Mouse (Mus musculus) inflammation-experienced regulatory T-cells (primary cell): ENCODE data around the gene Lrtm2. TPM values are rescaled to one million over a fixed set of nuclear protein-coding genes. Genes with fewer than 3 reads are reported as not detected.

ENCODE experiments used
- polyA plus RNA-seq, 2 experiments: library from polyadenylated mRNA; unstranded; fragments of 100-300 nt; shearing (Covaris generic); gene quantifications; one replicate each; pipeline ENCODE4 v1.2.1; 2017

Lrtm2 gene
- polyA plus RNA-seq: 1 to 10 TPM in 1 of 2 experiments, not detected in 1; 1.3 TPM

DNA sequence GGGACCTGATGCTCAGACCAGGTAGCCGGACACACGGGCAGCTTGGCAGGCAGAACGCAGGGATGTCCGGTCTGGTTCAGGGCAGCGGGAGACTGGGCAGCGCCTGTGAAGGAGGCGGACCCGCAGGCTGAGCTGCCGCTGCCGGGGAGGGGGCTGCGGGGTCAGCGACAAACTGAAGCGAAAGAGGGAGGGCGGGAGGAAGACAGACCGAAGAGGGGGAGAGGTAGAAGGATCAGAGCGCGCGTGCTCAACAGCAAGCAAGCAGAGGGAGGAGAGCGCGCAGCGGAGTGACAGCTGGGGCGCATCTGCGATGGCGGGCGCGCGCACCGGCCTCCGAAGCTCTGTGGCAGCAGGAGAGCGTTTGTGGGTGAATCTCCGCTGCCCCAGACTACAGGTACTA, at the start of gene Lrtm2:
TSS of gene Lrtm2 (minus strand) at position 261 of the 400 bp plus-strand sequence.

Other genes with a start within 250 kb of the Lrtm2 start
- gene Dcp1b, start 155.5 kb downstream of the Lrtm2 start, polyA plus RNA-seq: 10 to 100 TPM; 14.4 to 22.4 TPM
- 1 to 10 TPM in 1 of 2 experiments, under 1 TPM in 1; 0.71 to 2.3 TPM for gene Cacna1c, start 134.3 kb downstream of the Lrtm2 start, polyA plus RNA-seq
- 10 to 100 TPM in 1 of 2 experiments, 1 to 10 TPM in 1; 8.9 to 13.0 TPM for gene Cacna2d4, start 94.2 kb downstream of the Lrtm2 start, polyA plus RNA-seq
- 10 to 100 TPM; 16.6 to 19.0 TPM for gene Adipor2, start 86.9 kb upstream of the Lrtm2 start, polyA plus RNA-seq
- gene Fbxl14, start 148.9 kb upstream of the Lrtm2 start, polyA plus RNA-seq: 10 to 100 TPM; 74.4 to 90.4 TPM
- gene Wnt5b, start 213.6 kb upstream of the Lrtm2 start, polyA plus RNA-seq: under 1 TPM in 1 of 2 experiments, not detected in 1; 0.44 TPM